Mouse (Mus musculus) kidney, postnatal 14 days (tissue): ENCODE results near the gene Morf4l2.
"Not testable (repeated sequence)": the region's sequence is repeated elsewhere in the genome, so short reads cannot be mapped to it uniquely, and the experiment has no call there.

ENCODE experiments used
- DNase-seq: peaks from one replicate; pipeline ENCODE4 v3.0.0; 2022; ENCODE audit warnings: mixed read lengths

The Morf4l2 gene

GRCm38 (mm10) chrX:136743459-136743858 is at the start of gene Morf4l2:
Gene Morf4l2, minus strand, starts transcription at chrX:136743690.
- DNase-seq: no peak

DNA sequence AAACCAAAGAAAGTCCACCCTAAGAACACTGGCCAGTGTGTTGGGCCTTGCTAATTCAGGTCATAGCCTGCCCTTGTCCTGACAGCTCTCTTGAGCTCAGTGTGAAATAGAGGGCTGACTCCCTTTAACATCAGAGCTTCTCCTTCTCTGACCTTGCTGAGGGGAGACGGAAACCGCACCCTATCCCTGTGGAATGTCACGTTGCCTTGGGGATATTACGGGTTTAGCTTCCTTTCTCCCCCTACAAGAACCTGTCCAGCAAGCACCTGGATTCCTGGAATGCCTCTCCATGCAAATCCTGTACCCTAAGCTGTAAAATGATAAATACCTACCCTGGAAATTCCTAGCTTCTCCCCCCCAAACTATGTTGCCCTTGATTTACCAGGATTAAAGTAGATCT is 46.0 kb upstream of the Morf4l2 start:
- peak; percentile 22 for DNase-seq

- DNase-seq: no peak
Observed at GRCm38 (mm10) chrX:136780041-136780440, 36.6 kb upstream of the Morf4l2 start, which contains the start of gene Glra4. Gene Glra4, minus strand, starts transcription at chrX:136780141.

DNA sequence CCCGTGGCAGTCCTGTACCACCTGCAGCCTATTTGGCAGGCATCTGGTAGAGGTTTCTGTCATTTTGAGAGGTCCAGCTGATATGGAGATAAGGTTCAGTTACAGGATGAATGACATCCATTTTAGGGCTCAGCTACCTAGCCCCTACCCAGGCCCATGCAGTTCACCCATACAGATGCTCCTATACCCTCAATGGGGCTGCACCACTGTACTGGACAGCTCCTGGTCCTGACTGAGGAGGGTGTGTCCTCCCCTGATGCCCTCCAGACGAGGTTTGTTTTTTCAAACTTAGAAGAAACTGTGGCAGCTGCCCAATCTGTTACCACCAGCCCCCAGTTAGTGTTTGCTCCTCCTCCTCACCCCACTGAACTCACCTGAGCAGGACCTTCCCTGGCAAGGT is 35.8 kb upstream of the Morf4l2 start:
- no peak for DNase-seq

DNA sequence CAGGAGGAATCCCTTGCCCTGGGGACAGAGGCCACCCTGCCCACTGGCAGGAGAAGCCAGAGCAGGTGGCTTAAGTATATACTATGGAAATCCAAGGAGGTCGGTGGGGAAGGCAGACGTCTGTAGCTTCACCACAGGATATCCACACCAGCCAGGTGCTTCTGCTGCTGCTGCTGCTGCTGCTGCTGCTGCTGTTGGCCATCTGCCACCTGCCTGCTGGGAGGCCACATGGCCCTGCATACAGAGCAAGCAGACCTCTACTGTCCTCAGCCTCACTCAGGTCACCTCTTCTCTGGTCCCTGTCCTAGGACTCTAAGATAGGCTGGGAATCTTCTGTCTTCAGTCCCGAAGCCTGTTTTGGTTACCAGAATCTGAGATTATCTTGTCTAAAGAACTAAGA is 34.6 kb upstream of the Morf4l2 start:
- DNase-seq: no peak

DNA sequence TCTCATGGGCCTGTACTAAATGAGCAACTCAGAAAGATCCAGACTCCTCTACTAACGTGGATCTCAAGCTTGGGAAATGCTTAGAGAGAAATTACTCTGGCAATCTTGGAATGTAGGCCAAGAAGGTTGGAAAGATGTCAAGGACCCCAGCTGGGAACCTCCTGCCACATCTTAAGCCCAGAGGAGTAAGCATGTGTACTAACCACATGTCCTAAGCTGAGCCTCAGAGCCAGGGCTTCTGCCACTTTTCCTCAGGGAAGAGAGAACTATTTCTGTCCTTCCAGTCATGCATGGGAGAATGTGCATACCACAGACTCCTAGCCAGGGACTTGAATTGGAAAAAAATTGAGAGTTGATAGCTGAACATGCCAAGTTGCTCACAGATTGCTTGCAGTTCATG is 29.5 kb upstream of the Morf4l2 start:
- peak; percentile 1 for DNase-seq

- DNase-seq: no peak
Observed at GRCm38 (mm10) chrX:136761103-136762074, 17.9 kb upstream of the Morf4l2 start.

DNA sequence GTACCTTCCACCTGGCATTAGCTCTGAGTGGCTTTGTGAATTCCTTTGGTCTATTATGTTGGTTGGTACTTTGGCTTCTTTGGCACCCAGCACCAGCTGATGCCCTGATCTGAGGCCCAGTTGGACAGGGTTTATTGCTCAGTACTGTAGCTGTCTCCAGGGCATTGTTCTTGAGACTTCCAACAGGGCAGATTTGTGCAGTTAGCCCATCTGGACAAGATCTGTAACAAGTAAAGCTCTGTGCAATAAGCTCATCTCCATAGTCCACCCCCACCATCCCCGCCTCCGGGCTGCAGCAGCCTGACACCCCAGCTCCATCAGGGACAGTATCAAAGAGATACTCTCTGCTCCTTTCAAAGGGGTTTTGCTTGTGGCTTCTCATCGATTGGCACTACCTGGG is 12.0 kb upstream of the Morf4l2 start:
- no peak for DNase-seq

DNA sequence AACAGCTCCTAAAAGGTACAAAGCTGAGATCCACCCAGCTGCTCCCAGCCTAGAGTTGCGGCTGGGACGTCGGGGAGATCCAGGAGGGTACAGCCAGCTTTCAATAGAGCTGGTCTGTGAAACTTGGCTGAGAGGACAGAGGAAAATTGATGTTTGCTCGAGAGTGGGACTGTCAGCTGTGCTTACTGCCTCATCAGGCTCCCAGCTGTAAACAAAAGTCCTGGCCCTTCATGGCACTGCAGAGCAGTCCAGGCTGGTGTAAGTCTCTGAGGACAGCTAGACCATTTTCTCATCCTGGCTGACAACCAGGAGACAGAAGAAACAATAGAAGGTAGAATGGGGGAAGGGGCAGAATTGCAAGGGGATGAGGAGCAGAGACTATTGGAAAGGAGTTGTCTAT is 5.8 kb upstream of the Morf4l2 start:
- DNase-seq: no peak

GRCm38 (mm10) chrX:136744663-136745062 is 1.2 kb upstream of the Morf4l2 start:
- DNase-seq: no peak

- peak; percentile 69 for DNase-seq
Observed at GRCm38 (mm10) chrX:136742661-136743103, 808 bp downstream of the Morf4l2 start.

- no peak for DNase-seq
Observed at GRCm38 (mm10) chrX:136742241-136742640, 1.2 kb downstream of the Morf4l2 start.

DNA sequence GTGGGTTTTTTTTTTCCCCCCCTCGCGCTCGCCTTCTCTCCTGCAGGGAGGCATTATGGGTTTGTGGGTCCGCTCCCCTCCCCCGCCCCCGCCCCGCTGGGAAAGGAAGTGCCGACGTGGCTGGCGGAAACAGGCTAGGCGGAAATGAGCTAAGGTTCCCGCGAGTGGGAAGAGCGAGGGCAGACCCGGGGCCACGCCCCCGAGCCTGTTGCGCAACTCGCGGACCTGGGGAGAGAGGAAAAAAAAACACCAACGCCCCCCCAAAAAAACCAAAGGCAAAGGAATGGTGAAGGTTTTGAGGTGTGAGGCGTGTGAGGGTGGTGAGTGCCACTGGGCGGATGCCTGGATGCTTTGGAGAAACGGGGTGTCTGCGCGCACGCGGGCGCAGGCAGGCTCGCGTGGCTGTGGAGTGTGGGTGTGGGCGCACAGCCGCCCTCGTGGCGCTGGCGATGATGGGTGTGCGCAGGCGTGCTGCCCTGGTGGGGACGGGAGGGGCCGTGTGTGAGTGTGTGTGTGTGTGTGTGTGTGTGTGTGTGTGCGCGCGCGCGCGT is 1.8 kb downstream of the Morf4l2 start:
- DNase-seq: peak; percentile 83

- peak; percentile 95 for DNase-seq
Observed at GRCm38 (mm10) chrX:136740791-136741650, 2.5 kb downstream of the Morf4l2 start.

- no peak for DNase-seq
Observed at GRCm38 (mm10) chrX:136740087-136740790, 3.3 kb downstream of the Morf4l2 start.

GRCm38 (mm10) chrX:136732016-136732415 is 11.5 kb downstream of the Morf4l2 start:
- DNase-seq: no peak

GRCm38 (mm10) chrX:136714742-136715474 is 28.6 kb downstream of the Morf4l2 start:
- DNase-seq: not testable (repeated sequence)

- peak; percentile 1 for DNase-seq
Observed at GRCm38 (mm10) chrX:136708782-136709181, 34.7 kb downstream of the Morf4l2 start.

DNA sequence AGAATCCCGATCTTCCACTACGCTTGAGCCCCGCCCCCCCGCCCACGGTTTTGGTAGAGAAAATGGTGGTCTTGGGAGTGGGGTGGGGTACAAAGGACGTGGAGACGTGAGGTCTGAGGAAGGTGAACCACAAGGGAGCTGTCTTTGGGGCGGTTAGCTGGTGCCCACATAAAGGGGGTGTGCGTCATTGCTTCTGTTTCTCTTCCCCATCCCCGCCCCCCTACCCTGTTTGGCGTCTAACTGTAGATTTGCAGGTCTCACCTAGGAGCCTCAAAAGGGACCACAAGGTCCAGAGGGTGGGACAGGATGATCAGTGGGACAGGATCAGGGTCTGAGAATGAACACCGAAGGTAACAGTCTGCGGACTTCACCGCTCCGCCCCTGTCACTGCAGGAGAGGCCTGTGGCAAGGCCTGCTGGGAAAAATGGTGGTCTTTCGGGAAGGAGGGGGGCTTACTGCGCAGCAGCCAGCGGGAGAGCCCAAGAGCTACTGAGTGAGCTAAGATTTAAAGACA is 35.3 kb downstream of the Morf4l2 start:
- peak; percentile 48 for DNase-seq

DNA sequence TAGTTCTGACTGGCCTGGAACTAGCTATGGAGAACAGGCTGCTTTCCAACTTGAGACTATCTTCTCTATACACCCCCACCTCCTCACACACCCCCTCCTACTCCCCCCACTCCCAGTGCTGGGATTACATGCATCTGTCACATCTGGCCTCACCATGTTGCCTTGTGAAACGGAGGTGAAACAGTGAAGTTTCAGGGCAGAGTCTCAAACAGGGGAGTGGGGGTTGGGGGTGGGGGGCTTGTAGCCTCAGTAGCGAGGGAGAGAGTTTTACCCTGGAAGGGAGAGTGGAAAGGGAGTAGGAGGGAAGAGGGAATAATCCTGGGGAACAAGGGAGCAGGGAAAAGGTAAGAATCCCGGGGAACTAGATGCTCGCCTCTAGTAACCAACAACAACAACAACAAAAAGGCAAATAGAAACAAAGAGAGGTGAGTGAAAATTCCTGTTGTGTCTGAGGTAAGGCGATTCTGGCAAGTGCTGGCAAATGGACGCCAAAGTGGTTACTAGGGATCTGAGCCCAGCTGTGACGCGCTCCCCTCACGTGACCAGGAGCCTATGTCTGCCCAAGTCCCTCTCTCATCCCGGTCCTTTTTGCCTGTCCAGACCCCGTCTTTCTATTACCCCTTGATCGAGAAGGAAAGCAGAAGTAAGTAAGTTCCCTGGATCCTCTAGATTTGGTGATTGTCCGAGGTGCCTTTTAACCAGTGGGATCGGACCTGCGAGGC is 35.9 kb downstream of the Morf4l2 start, which contains the start of gene Tceal1:
Gene Tceal1, plus strand, starts transcription at position 537 of the 722 bp plus-strand sequence.
- peak; percentile 71 for DNase-seq

DNA sequence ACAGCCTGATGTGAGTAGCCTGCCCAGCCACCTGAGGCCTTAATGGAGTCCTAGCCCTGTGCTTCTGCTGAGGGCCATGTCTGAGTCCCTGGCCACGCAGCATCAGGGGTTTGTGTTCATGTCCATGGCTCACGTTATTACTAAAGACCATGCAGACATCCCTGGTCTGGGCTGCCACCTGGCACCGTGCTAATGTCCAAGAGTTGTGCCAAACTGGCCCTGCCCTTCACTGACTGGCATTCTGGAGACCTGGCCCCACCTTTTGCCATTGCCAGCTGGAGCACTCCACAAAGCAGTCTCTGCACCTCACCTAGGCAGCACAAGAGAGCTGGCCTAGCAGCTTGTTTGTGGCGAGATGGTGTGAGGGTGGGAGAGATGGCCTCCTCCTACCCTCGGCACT is 50.3 kb downstream of the Morf4l2 start:
- no peak for DNase-seq
